Mouse (Mus musculus) neural tube, embryonic 12.5 days (tissue): ENCODE measurements around the gene Ccnb1. TPM values are rescaled to one million over a fixed set of nuclear protein-coding genes. Genes with fewer than 3 reads are reported as not detected.
"Not testable (repeated sequence)": the region's sequence is repeated elsewhere in the genome, so short reads cannot be mapped to it uniquely, and the experiment has no call there.

ENCODE experiments used
- ATAC-seq: fragments of 200-750 bp; cut with Nextera tagmentation; 2 replicates; pipeline ENCODE4 v1.8.0; 2017; ENCODE audit warnings: low read depth, mild to moderate bottlenecking, moderate TSS enrichment, moderate library complexity; ENCODE audit not compliant: low FRiP score
- H3K27ac ChIP-seq: fragments of 300-500 bp; sonication (generic); 2 replicates; pipeline ENCODE4 v1.5.1; 2016
- H3K27me3 ChIP-seq: fragments of 300-500 bp; sonication (generic); replicated peaks from 2 replicates; pipeline ENCODE4 v1.6.1; 2016; ENCODE audit warnings: mild to moderate bottlenecking
- H3K36me3 ChIP-seq: fragments of 300-500 bp; sonication (generic); 2 replicates; pipeline ENCODE4 v1.6.1; 2016; ENCODE audit warnings: mild to moderate bottlenecking
- H3K4me1 ChIP-seq: fragments of 300-500 bp; sonication (generic); 2 replicates; pipeline ENCODE4 v1.6.1; 2016
- H3K4me2 ChIP-seq: fragments of 300-500 bp; sonication (generic); replicated peaks from 2 replicates; pipeline ENCODE4 v1.6.1; 2016; ENCODE audit warnings: mild to moderate bottlenecking
- H3K4me3 ChIP-seq: fragments of 300-500 bp; sonication (generic); 2 replicates; pipeline ENCODE4 v1.5.1; 2016
- H3K9ac ChIP-seq: fragments of 300-500 bp; sonication (generic); 2 replicates; pipeline ENCODE4 v1.6.1; 2016; ENCODE audit warnings: mild to moderate bottlenecking
- H3K9me3 ChIP-seq: fragments of 300-500 bp; sonication (generic); 2 replicates; pipeline ENCODE4 v1.6.1; 2016; ENCODE audit warnings: mild to moderate bottlenecking
- WGBS: fragments of 180-500 bp; shearing (Covaris S2); methylation state at CpG from one replicate; pipeline ENCODE4 v1.1.7; 2016; 5-methylcytosine and 5-hydroxymethylcytosine counted together
- polyA plus RNA-seq: library from polyadenylated mRNA; unstranded; fragments of >200 nt; fragmentation: Nextera tagmentation; extraction: Ambion mirVana; gene quantifications from 2 replicates; pipeline ENCODE4 v1.2.1, GENCODE M21; 2016

Ccnb1 gene
- polyA plus RNA-seq, 1 experiment from 2014 or later = 197 TPM

DNA sequence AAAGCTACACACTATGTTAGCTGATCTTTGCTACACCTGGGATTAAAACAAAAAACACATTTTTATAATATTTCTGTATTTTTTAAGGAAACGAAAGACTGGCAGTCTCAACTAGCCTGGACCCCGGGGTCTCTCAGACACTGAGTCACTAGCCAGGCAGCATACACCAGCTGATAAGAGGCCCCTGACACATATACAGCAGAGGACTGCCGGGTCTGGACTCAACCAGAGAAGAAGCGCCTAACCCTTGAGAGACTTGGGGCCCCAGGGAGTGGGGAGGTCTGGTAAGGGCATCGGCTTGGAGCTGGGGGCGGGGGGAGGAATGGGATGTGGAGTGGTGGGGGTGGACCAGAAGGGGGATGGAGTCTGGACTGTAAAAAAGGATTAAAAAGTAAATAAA, 33.4 kb downstream of the Ccnb1 start:
- no peaks in the 10 kb centered on the region for H3K4me1 ChIP-seq
- no peak overlapping the region for H3K9ac ChIP-seq
- H3K36me3 ChIP-seq = no peaks in the 10 kb centered on the region
- no peaks in the 10 kb centered on the region for H3K9me3 ChIP-seq
- H3K4me2 ChIP-seq = no peak overlapping the region
- WGBS = 84% methylated on average over 6 of the region's 6 CpGs
- ATAC-seq = no peak
- H3K4me3 ChIP-seq = no peak overlapping the region
- H3K27ac ChIP-seq = no peak overlapping the region
- H3K27me3 ChIP-seq = no peaks in the 10 kb centered on the region

DNA sequence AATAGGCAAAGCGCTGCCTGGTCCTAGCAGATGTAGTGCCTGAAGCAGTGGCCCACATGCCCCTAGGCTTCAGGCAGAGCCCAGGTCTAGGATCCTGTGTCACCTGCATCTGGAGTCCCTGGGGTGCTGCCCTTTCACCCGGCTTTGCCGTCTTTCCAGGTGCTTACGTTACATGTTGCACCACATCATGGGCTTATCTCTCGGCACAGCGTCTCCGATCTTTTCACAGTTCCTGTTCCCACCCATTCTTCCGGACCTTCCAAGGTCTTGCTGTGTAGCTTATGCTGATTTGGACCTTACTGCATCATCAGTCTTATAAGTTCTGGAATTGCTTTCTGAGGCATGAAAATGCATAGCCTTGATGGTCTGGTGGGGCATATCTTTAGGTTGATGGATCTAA, 33.8 kb downstream of the Ccnb1 start:
- Histone ChIP-seq H3K9ac (no peak overlapping the region), H3K36me3 (no peaks in the 10 kb centered on the region), H3K27me3 (no peaks in the 10 kb centered on the region), H3K4me1 (no peaks in the 10 kb centered on the region), H3K27ac (no peak overlapping the region), H3K4me3 (no peak overlapping the region), H3K9me3 (no peaks in the 10 kb centered on the region), H3K4me2 (no peak overlapping the region)
- ATAC-seq = no peak
- WGBS = 93% methylated on average over 8 of the region's 8 CpGs

DNA sequence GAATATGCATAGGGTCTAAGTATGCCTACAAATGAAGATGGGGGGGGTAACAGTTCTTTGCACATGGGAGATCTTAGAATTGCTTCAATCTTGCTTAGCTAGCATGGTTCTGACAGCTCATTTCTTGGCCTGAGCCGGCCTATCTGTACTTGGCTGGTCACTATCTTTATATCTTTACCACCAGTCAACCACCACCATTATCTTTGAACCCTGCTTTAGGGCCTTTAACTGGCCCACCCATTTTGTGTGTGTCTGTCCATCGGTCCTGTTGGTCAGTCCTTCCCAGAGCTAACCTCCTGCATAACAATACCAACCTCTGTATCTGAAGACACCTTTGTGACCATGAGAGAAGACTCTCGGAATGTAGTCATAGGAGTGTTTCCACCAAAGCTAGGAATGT, 35.0 kb downstream of the Ccnb1 start:
- WGBS = 89% methylated on average over 3 of the region's 3 CpGs
- no peak overlapping the region for H3K27ac ChIP-seq
- H3K36me3 ChIP-seq = no peaks in the 10 kb centered on the region
- H3K4me3 ChIP-seq = no peak overlapping the region
- no peak for ATAC-seq
- H3K4me2 ChIP-seq = no peak overlapping the region
- H3K9me3 ChIP-seq = no peaks in the 10 kb centered on the region
- H3K27me3 ChIP-seq = no peaks in the 10 kb centered on the region
- H3K4me1 ChIP-seq = no peaks in the 10 kb centered on the region
- no peak overlapping the region for H3K9ac ChIP-seq

GRCm38 (mm10) chr13:100750799-100751198, 35.6 kb downstream of the Ccnb1 start:
- WGBS = 75% methylated on average over 5 of the region's 5 CpGs
- no peaks in the 10 kb centered on the region for H3K4me1 ChIP-seq
- H3K9ac ChIP-seq = no peak overlapping the region
- no peaks in the 10 kb centered on the region for H3K36me3 ChIP-seq
- H3K27ac ChIP-seq = no peak overlapping the region
- H3K27me3 ChIP-seq = no peaks in the 10 kb centered on the region
- no peak for ATAC-seq
- no peaks in the 10 kb centered on the region for H3K9me3 ChIP-seq
- H3K4me2 ChIP-seq = no peak overlapping the region
- no peak overlapping the region for H3K4me3 ChIP-seq

DNA sequence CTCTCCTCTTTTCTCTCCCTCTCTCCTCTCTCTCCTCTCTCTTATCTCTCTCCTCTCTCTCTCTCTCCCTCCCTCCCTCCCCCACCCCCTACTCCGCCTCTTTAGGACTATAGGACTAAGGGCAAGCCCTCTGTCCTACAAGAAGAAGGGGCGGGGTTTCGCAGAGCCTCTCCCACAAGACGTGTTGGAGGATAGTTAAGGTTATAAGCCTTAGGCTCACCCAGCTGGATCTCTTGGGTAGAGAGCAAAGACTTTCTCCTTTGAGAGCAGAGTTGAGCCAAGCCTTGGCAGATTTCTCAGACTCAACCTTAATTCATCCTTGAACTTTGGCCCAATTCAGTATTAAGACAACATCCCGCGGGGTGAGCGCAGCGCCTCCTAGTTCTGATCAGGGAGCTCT, 37.7 kb downstream of the Ccnb1 start:
- Histone ChIP-seq H3K27ac (no peak overlapping the region), H3K4me1 (no peaks in the 10 kb centered on the region), H3K27me3 (no peaks in the 10 kb centered on the region), H3K9me3 (no peaks in the 10 kb centered on the region), H3K4me3 (no peak overlapping the region), H3K36me3 (no peaks in the 10 kb centered on the region), H3K9ac (no peak overlapping the region), H3K4me2 (no peak overlapping the region)
- WGBS = 53% methylated on average over 7 of the region's 8 CpGs
- no peak for ATAC-seq

GRCm38 (mm10) chr13:100746090-100746489, 40.3 kb downstream of the Ccnb1 start:
- no peak overlapping the region for H3K9ac ChIP-seq
- ATAC-seq = no peak
- H3K4me1 ChIP-seq = peaks cover 5% of the 10 kb centered on the region; the same call in 1 of the 2 replicates
- WGBS = 89% methylated on average over 3 of the region's 3 CpGs
- H3K4me3 ChIP-seq = no peak overlapping the region
- no peak overlapping the region for H3K27ac ChIP-seq
- no peaks in the 10 kb centered on the region for H3K27me3 ChIP-seq
- H3K36me3 ChIP-seq = no peaks in the 10 kb centered on the region
- H3K4me2 ChIP-seq = no peak overlapping the region
- no peaks in the 10 kb centered on the region for H3K9me3 ChIP-seq

DNA sequence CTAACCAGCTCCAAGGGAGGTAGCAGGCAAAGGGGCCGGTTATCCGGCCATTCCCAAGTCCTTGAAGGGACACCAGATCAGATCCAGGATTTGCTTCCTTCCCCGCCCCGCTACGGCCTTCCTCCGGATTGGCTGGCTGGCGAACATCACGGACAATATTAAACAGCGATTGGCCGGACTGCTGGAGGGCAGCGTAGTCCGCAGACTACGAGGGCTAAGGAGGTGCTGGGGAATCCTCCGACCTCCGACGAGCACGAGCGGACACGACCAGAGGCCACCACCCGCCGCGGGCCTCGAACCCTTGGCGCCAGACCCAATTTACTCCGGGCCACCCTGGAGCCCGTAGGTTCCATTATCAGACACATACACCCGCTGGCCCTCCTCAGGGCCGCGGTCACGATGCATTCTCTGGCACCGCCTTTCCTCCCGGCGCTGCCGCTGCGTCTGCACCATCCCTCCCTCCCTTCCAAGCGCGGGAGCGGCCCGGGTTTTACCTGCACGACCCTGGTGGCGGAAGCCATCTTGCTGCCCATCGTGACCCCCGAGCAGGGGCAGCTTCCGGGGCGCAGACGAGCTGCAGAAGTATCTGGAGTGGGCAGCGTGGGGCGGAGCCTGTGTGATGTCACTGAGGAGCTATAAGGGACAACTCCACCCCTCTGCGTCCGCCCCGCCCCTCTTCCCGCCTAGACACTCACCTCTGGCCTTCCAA, 42.2 kb downstream of the Ccnb1 start, which contains the start of gene Mrps36:
Gene Mrps36, minus strand, starts transcription at position 624 of the 709 bp plus-strand sequence.
- peak; percentile 97 for ATAC-seq
- Histone ChIP-seq H3K9me3 (no peaks in the 10 kb centered on the region), H3K27ac (peak within 1 kb of the TSS; percentile 94), H3K4me1 (peaks cover 5% of the 10 kb centered on the region; the same call in 1 of the 2 replicates), H3K27me3 (no peaks in the 10 kb centered on the region), H3K9ac (peak within 1 kb of the TSS; percentile 82), H3K4me3 (peak within 1 kb of the TSS; percentile 85), H3K36me3 (0 out of 2 replicates have a peak, but pooled peaks cover 5% of the 10 kb centered on the region), H3K4me2 (peak within 1 kb of the TSS; percentile 60)
- WGBS = under 1% methylated on average over 52 of the region's 52 CpGs

GRCm38 (mm10) chr13:100743346-100744035, 42.9 kb downstream of the Ccnb1 start:
- H3K27me3 ChIP-seq = no peaks in the 10 kb centered on the region
- H3K4me3 ChIP-seq = peak overlapping the region; percentile 85
- H3K4me2 ChIP-seq = peak overlapping the region; percentile 60
- no peak overlapping the region for H3K9ac ChIP-seq
- no peaks in the 10 kb centered on the region for H3K9me3 ChIP-seq
- ATAC-seq = peak; percentile 55
- WGBS = 66% methylated on average over 11 of the region's 11 CpGs
- H3K36me3 ChIP-seq = peaks cover 8% of the 10 kb centered on the region; the same call in 1 of the 2 replicates
- peak overlapping the region; percentile 94; the same call in 1 of the 2 replicates for H3K27ac ChIP-seq
- H3K4me1 ChIP-seq = peaks cover 5% of the 10 kb centered on the region; the same call in 1 of the 2 replicates

GRCm38 (mm10) chr13:100742831-100743230, 43.5 kb downstream of the Ccnb1 start:
- Histone ChIP-seq H3K9ac (no peak overlapping the region), H3K36me3 (peaks cover 11% of the 10 kb centered on the region; the same call in 1 of the 2 replicates), H3K4me1 (peaks cover 5% of the 10 kb centered on the region; the same call in 1 of the 2 replicates), H3K27ac (no peak overlapping the region), H3K4me3 (no peak overlapping the region), H3K9me3 (no peaks in the 10 kb centered on the region), H3K4me2 (peak overlapping the region; percentile 37; the same call in 1 of the 2 replicates), H3K27me3 (no peaks in the 10 kb centered on the region)
- 93% methylated on average over 5 of the region's 5 CpGs for WGBS
- ATAC-seq = no peak

- H3K9me3 ChIP-seq = no peaks in the 10 kb centered on the region
- H3K4me2 ChIP-seq = no peak overlapping the region
- no peak overlapping the region for H3K27ac ChIP-seq
- H3K4me1 ChIP-seq = peaks cover 12% of the 10 kb centered on the region
- no peak overlapping the region for H3K4me3 ChIP-seq
- no peak overlapping the region for H3K9ac ChIP-seq
- ATAC-seq = no peak
- 99% methylated on average over 2 of the region's 2 CpGs for WGBS
- H3K36me3 ChIP-seq = peaks cover 29% of the 10 kb centered on the region
- H3K27me3 ChIP-seq = no peaks in the 10 kb centered on the region
Measured at GRCm38 (mm10) chr13:100732756-100733155, 53.6 kb downstream of the Ccnb1 start.

DNA sequence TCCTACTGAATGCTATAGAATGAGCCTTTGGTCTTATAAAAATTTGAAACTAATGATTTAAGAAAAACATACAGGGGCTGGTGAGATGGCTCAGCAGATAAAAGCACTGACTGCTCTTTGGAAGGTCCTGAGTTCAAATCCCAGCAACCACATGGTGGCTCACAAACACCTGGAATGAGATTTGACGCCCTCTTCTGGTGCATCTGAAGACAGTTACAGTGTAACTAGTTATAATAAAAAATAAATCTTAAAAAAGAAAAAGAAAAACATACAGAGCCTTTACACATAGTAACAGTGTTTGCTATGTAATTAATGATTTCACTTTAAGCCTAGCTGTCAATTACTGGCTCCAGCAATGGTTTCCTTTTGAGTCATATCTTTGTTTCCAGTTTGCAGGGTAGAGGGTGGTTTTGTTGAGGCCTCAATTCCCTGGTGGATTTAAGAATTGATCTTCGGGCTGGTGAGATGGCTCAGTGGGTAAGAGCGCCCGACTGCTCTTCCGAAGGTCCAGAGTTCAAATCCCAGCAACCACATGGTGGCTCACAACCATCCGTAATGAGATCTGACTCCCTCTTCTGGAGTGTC, 54.8 kb downstream of the Ccnb1 start:
- not testable (repeated sequence) for H3K4me3 ChIP-seq, H3K9me3 ChIP-seq, H3K9ac ChIP-seq, ATAC-seq, H3K27me3 ChIP-seq, H3K27ac ChIP-seq
- peaks cover 27% of the 10 kb centered on the region for H3K36me3 ChIP-seq
- H3K4me1 ChIP-seq = peaks cover 15% of the 10 kb centered on the region
- WGBS = 85% methylated on average over 6 of the region's 6 CpGs
- H3K4me2 ChIP-seq = peak overlapping the region; percentile 89; the same call in 1 of the 2 replicates

DNA sequence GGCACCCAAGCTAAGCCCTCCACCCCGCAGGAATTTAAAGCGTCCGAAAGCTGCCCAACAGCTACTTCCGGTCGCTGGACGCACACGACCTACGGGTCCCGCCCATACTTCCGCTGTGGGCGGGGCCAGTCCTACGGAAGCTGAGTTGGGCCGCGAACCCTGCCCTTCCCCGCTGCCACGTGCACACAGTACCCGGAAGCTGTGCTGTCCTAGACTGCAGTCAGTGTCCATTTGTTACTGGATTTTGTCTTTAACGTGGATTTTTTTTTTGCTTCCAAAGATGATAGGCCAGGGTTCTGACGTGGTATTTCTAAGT, 55.6 kb downstream of the Ccnb1 start, which contains the start of gene Cdk7:
Gene Cdk7, minus strand, starts transcription at position 79 of the 316 bp plus-strand sequence.
- H3K27ac ChIP-seq = peak within 1 kb of the TSS; percentile 74
- 0% methylated on average over 19 of the region's 19 CpGs for whole genome bisulfite sequencing
- peaks cover 15% of the 10 kb centered on the region for H3K4me1 ChIP-seq
- peaks cover 23% of the 10 kb centered on the region for H3K36me3 ChIP-seq
- ATAC-seq = peak; percentile 100
- no peaks in the 10 kb centered on the region for H3K27me3 ChIP-seq
- peak within 1 kb of the TSS; percentile 75 for H3K4me3 ChIP-seq
- H3K9ac ChIP-seq = peak within 1 kb of the TSS; percentile 80
- H3K4me2 ChIP-seq = peak within 1 kb of the TSS; percentile 89
- H3K9me3 ChIP-seq = no peaks in the 10 kb centered on the region
